Mouse (Mus musculus): ENCODE data around the gene Meis3. TPM values are rescaled to one million over a fixed set of nuclear protein-coding genes. Genes with fewer than 3 reads are reported as not detected.

Gene Meis3
- polyA plus RNA-seq, 1 experiment from 2014 or later = 9.6 TPM

DNA sequence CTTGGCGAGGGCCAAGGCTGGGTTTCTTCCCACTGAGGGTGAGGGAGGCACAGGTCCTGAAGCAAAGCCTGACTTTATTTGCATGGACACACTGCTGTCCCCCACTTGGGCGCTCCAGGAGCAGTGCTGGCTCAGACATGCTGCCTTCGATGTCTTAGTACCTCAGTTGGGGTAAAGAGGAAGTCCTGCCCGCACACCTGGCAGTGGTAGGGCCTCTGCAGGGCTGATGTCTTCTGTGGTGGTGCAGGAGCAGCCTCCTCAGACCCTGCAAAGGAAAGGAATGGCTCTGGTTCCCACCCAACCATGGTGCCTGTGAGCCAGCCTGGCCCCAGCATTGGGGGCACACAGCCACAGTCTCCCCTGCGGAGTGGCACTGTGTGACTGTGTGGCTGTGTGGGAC lies 22.3 kb downstream of the Meis3 start:
- H3K9ac ChIP-seq (ENCODE audit: low read length) = no peak overlapping the region
- H3K4me1 ChIP-seq (ENCODE audit: control insufficient read depth, insufficient read depth, low read length) = no peaks in the 10 kb centered on the region
- H3K9me3 ChIP-seq (ENCODE audit: control insufficient read depth, low read length) = no peaks in the 10 kb centered on the region
- H3K27me3 ChIP-seq (ENCODE audit: control insufficient read depth, insufficient read depth, low read length) = no peaks in the 10 kb centered on the region
- H3K4me3 ChIP-seq (ENCODE audit: low read depth, low read length) = no peak overlapping the region
- 69% methylated on average over 5 of the region's 5 CpGs for WGBS
- H3K36me3 ChIP-seq (ENCODE audit: control insufficient read depth, insufficient read depth, low read length) = peaks cover 13% of the 10 kb centered on the region
- ATAC-seq (ENCODE audit: insufficient number of reproducible peaks, low FRiP score, low TSS enrichment, low read depth) (no peak), DNase-seq (ENCODE audit: low spot score) (no peak)
- no peak overlapping the region for H3K27ac ChIP-seq (replicated peaks; ENCODE audit: low read depth, low read length)
- H3K4me2 ChIP-seq (ENCODE audit: low read depth, severe bottlenecking) = no peak overlapping the region

GRCm38 (mm10) chr7:16198540-16198939 lies 23.6 kb downstream of the Meis3 start:
- WGBS = 85% methylated on average over 11 of the region's 11 CpGs
- no peak overlapping the region for H3K4me3 ChIP-seq (ENCODE audit: low read depth, low read length)
- ATAC-seq (ENCODE audit: insufficient number of reproducible peaks, low FRiP score, low TSS enrichment, low read depth) (no peak), DNase-seq (ENCODE audit: low spot score) (no peak)
- no peaks in the 10 kb centered on the region for H3K9me3 ChIP-seq (ENCODE audit: control insufficient read depth, low read length)
- peaks cover 18% of the 10 kb centered on the region for H3K36me3 ChIP-seq (ENCODE audit: control insufficient read depth, insufficient read depth, low read length)
- no peaks in the 10 kb centered on the region for H3K4me1 ChIP-seq (ENCODE audit: control insufficient read depth, insufficient read depth, low read length)
- H3K27me3 ChIP-seq (ENCODE audit: control insufficient read depth, insufficient read depth, low read length) = no peaks in the 10 kb centered on the region
- H3K4me2 ChIP-seq (ENCODE audit: low read depth, severe bottlenecking) = no peak overlapping the region
- H3K27ac ChIP-seq (replicated peaks; ENCODE audit: low read depth, low read length) = no peak overlapping the region
- H3K9ac ChIP-seq (ENCODE audit: low read length) = no peak overlapping the region

GRCm38 (mm10) chr7:16201136-16201535 lies 26.2 kb downstream of the Meis3 start:
- Histone ChIP-seq H3K9me3 (ENCODE audit: control insufficient read depth, low read length) (no peaks in the 10 kb centered on the region), H3K9ac (ENCODE audit: low read length) (no peak overlapping the region), H3K36me3 (ENCODE audit: control insufficient read depth, insufficient read depth, low read length) (peaks cover 18% of the 10 kb centered on the region), H3K4me3 (ENCODE audit: low read depth, low read length) (no peak overlapping the region), H3K27ac (replicated peaks; ENCODE audit: low read depth, low read length) (no peak overlapping the region), H3K27me3 (ENCODE audit: control insufficient read depth, insufficient read depth, low read length) (no peaks in the 10 kb centered on the region), H3K4me1 (ENCODE audit: control insufficient read depth, insufficient read depth, low read length) (no peaks in the 10 kb centered on the region), H3K4me2 (ENCODE audit: low read depth, severe bottlenecking) (no peak overlapping the region)
- 86% methylated on average over 6 of the region's 6 CpGs for WGBS
- ATAC-seq (ENCODE audit: insufficient number of reproducible peaks, low FRiP score, low TSS enrichment, low read depth) = no peak
- DNase-seq (ENCODE audit: low spot score) = no peak

DNA sequence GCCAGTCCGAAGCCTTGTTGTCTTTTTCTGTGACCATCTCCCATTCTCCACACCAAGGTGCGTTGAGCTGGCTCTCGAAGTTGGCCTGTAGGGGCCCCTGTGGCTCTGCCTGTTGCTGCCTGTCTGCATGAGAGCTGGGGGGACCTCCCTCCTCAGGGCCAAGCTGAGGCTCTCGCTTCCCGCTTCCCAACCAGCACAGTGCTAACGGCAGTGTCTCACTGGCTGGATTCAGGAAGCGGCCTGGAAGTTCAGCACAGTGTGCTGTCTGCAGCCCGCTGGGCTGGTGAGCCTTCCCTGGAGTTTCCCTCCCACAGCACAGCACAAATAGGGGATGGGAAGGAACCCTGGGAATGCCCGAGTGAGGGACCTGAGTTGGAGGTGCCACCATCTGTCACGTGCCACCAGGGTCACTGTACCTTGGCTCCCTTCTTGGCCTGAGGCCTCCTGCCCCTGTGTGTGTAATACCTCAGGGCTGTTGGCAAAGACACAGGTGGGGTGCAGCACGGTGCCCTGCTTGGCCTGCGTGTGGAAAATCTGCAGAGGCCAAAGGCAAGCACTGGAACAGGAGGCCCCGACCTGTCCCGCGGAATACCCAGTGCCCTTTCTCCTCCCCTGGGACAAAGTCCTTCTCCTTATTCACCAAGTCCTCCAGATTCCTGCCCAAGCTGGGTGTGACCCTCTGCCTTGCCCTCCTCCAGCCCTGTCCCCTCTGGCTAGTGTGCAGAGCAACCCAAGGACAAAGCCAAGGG lies 28.0 kb downstream of the Meis3 start:
- Histone ChIP-seq H3K36me3 (ENCODE audit: control insufficient read depth, insufficient read depth, low read length) (peaks cover 16% of the 10 kb centered on the region), H3K27ac (replicated peaks; ENCODE audit: low read depth, low read length) (no peak overlapping the region), H3K4me2 (ENCODE audit: low read depth, severe bottlenecking) (no peak overlapping the region), H3K4me1 (ENCODE audit: control insufficient read depth, insufficient read depth, low read length) (no peaks in the 10 kb centered on the region), H3K9ac (ENCODE audit: low read length) (no peak overlapping the region), H3K4me3 (ENCODE audit: low read depth, low read length) (no peak overlapping the region), H3K27me3 (ENCODE audit: control insufficient read depth, insufficient read depth, low read length) (no peaks in the 10 kb centered on the region), H3K9me3 (ENCODE audit: control insufficient read depth, low read length) (no peaks in the 10 kb centered on the region)
- DNase-seq (ENCODE audit: low spot score) = no peak
- ATAC-seq (ENCODE audit: insufficient number of reproducible peaks, low FRiP score, low TSS enrichment, low read depth) = no peak
- 87% methylated on average over 15 of the region's 15 CpGs for WGBS

DNA sequence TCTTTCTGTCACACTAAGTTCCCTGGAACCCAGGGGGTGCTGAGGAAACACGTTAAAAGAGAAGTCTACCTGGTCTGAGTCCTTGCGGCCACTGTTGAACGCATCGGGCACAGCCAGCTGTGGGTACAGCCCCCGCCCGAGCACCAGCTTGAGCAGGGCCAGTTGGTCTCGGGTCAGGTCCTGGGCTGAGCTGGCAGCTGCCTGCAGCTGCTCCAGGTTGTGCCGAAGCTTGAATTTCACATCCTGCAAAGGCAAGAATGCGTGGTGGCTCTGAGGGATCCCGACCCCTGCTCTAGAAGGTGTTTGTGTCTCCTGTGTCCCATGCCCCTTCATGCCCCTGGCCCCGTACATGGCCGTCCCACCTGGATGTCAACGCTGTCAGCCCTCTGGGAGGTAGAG lies 28.6 kb downstream of the Meis3 start:
- Histone ChIP-seq H3K4me2 (ENCODE audit: low read depth, severe bottlenecking) (no peak overlapping the region), H3K9me3 (ENCODE audit: control insufficient read depth, low read length) (no peaks in the 10 kb centered on the region), H3K4me1 (ENCODE audit: control insufficient read depth, insufficient read depth, low read length) (no peaks in the 10 kb centered on the region), H3K27me3 (ENCODE audit: control insufficient read depth, insufficient read depth, low read length) (no peaks in the 10 kb centered on the region), H3K36me3 (ENCODE audit: control insufficient read depth, insufficient read depth, low read length) (peaks cover 15% of the 10 kb centered on the region), H3K9ac (ENCODE audit: low read length) (no peak overlapping the region), H3K4me3 (ENCODE audit: low read depth, low read length) (no peak overlapping the region), H3K27ac (replicated peaks; ENCODE audit: low read depth, low read length) (no peak overlapping the region)
- no peak for DNase-seq (ENCODE audit: low spot score)
- no peak for ATAC-seq (ENCODE audit: insufficient number of reproducible peaks, low FRiP score, low TSS enrichment, low read depth)
- WGBS = 93% methylated on average over 13 of the region's 13 CpGs

DNA sequence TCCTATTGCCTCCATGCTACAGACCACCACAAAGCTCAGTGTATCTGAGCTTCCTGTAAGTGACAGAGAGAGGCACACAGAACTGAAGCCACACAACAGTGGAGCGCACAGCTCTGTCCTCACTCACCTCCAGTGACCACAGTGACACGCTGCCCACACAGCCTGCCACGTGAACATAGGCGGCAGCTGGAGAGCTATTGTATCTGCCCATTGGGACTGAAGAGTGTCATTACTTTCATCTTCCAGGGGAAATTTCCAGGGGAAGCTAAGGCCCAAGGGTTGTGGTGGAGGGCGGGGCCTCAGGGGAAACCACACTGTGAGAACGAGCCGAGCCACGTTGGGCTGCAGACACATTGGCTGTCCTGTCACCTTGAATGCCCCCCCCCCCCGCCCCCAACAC lies 29.9 kb downstream of the Meis3 start:
- H3K27ac ChIP-seq (replicated peaks; ENCODE audit: low read depth, low read length) = no peak overlapping the region
- DNase-seq (ENCODE audit: low spot score) (no peak), ATAC-seq (ENCODE audit: insufficient number of reproducible peaks, low FRiP score, low TSS enrichment, low read depth) (no peak)
- H3K4me1 ChIP-seq (ENCODE audit: control insufficient read depth, insufficient read depth, low read length) = no peaks in the 10 kb centered on the region
- no peaks in the 10 kb centered on the region for H3K27me3 ChIP-seq (ENCODE audit: control insufficient read depth, insufficient read depth, low read length)
- H3K36me3 ChIP-seq (ENCODE audit: control insufficient read depth, insufficient read depth, low read length) = peaks cover 17% of the 10 kb centered on the region
- WGBS = 82% methylated on average over 9 of the region's 9 CpGs
- H3K4me3 ChIP-seq (ENCODE audit: low read depth, low read length) = no peak overlapping the region
- H3K9me3 ChIP-seq (ENCODE audit: control insufficient read depth, low read length) = no peaks in the 10 kb centered on the region
- H3K4me2 ChIP-seq (ENCODE audit: low read depth, severe bottlenecking) = no peak overlapping the region
- H3K9ac ChIP-seq (ENCODE audit: low read length) = no peak overlapping the region

DNA sequence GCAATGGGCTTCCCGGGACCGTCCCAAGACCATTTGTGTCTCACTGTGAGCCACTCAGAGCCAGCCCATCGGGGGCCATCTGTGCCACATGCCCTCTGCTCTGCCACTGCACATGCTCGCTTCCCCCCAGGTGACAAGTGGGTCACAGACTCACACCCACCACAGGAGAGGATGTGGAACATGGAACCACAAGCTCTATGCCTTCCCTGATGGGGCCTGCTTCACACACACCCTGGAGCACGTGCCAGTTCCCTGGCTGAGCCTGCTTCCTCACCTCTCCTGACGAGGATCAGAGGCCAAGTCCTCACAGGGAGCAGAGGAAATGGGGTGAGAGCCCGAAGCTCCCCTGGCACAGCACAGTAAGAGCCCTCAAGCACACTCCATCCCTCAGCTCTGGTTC lies 32.2 kb downstream of the Meis3 start:
- Histone ChIP-seq H3K9ac (ENCODE audit: low read length) (no peak overlapping the region), H3K9me3 (ENCODE audit: control insufficient read depth, low read length) (no peaks in the 10 kb centered on the region), H3K27me3 (ENCODE audit: control insufficient read depth, insufficient read depth, low read length) (no peaks in the 10 kb centered on the region), H3K4me2 (ENCODE audit: low read depth, severe bottlenecking) (no peak overlapping the region), H3K4me1 (ENCODE audit: control insufficient read depth, insufficient read depth, low read length) (no peaks in the 10 kb centered on the region), H3K27ac (replicated peaks; ENCODE audit: low read depth, low read length) (no peak overlapping the region), H3K36me3 (ENCODE audit: control insufficient read depth, insufficient read depth, low read length) (peaks cover 13% of the 10 kb centered on the region; the same call in 1 of the 2 replicates), H3K4me3 (ENCODE audit: low read depth, low read length) (no peak overlapping the region)
- no peak for ATAC-seq (ENCODE audit: insufficient number of reproducible peaks, low FRiP score, low TSS enrichment, low read depth)
- DNase-seq (ENCODE audit: low spot score) = no peak
- WGBS = 74% methylated on average over 7 of the region's 7 CpGs

GRCm38 (mm10) chr7:16207496-16207895 lies 32.6 kb downstream of the Meis3 start:
- WGBS = 90% methylated on average over 10 of the region's 10 CpGs
- H3K27me3 ChIP-seq (ENCODE audit: control insufficient read depth, insufficient read depth, low read length) = no peaks in the 10 kb centered on the region
- H3K4me1 ChIP-seq (ENCODE audit: control insufficient read depth, insufficient read depth, low read length) = no peaks in the 10 kb centered on the region
- no peak for ATAC-seq (ENCODE audit: insufficient number of reproducible peaks, low FRiP score, low TSS enrichment, low read depth)
- peaks cover 13% of the 10 kb centered on the region; the same call in 1 of the 2 replicates for H3K36me3 ChIP-seq (ENCODE audit: control insufficient read depth, insufficient read depth, low read length)
- no peak overlapping the region for H3K9ac ChIP-seq (ENCODE audit: low read length)
- no peak for DNase-seq (ENCODE audit: low spot score)
- H3K9me3 ChIP-seq (ENCODE audit: control insufficient read depth, low read length) = no peaks in the 10 kb centered on the region
- H3K27ac ChIP-seq (replicated peaks; ENCODE audit: low read depth, low read length) = no peak overlapping the region
- no peak overlapping the region for H3K4me2 ChIP-seq (ENCODE audit: low read depth, severe bottlenecking)
- H3K4me3 ChIP-seq (ENCODE audit: low read depth, low read length) = no peak overlapping the region
